Mouse (Mus musculus): Measurements from ENCODE around the gene Stk11.

- TF ChIP-seq CTCF (IDR thresholded peaks at IDR 0.05; ENCODE audit: low read depth, low read length) (no peak), POLR2A (IDR thresholded peaks at IDR 0.05; ENCODE audit: extremely low read depth, insufficient read depth, low read length) (no peak)
These were observed 31.0 kb downstream of the Stk11 start for GRCm38 (mm10) chr10:80146568-80147011.

All from liver, adult 2 months (tissue).